Mouse (Mus musculus) midbrain, embryonic 15.5 days (tissue): Measurements from ENCODE around the gene Parva. TPM values are rescaled to one million over a fixed set of nuclear protein-coding genes. Genes with fewer than 3 reads are reported as not detected.
A peak's percentile ranks its signal among the peaks of the same experiment; 100 is the strongest.

ENCODE experiments used
- ATAC-seq: fragments of 200-750 bp; cut with Nextera tagmentation; replicated peaks from 2 replicates; pipeline ENCODE4 v1.8.0; 2017; ENCODE audit warnings: moderate TSS enrichment
- H3K27ac ChIP-seq: fragments of 300-500 bp; sonication (generic); 2 replicates; pipeline ENCODE4 v1.5.1; 2015; ENCODE audit warnings: mild to moderate bottlenecking, inconsistent platforms
- H3K27me3 ChIP-seq: fragments of 300-500 bp; sonication (generic); replicated peaks from 2 replicates; pipeline ENCODE4 v1.6.1; 2015; ENCODE audit warnings: inconsistent platforms
- H3K36me3 ChIP-seq: fragments of 300-500 bp; sonication (generic); replicated peaks from 2 replicates; pipeline ENCODE4 v1.6.1; 2015; ENCODE audit warnings: inconsistent platforms
- H3K4me1 ChIP-seq: fragments of 300-500 bp; sonication (generic); 2 replicates; pipeline ENCODE4 v1.6.1; 2015; ENCODE audit warnings: inconsistent platforms
- H3K4me2 ChIP-seq: fragments of 300-500 bp; sonication (generic); 2 replicates; pipeline ENCODE4 v1.6.1; 2015; ENCODE audit warnings: inconsistent platforms, mild to moderate bottlenecking, moderate library complexity
- H3K4me3 ChIP-seq: fragments of 300-500 bp; sonication (generic); 2 replicates; pipeline ENCODE4 v1.5.1; 2015; ENCODE audit warnings: mild to moderate bottlenecking, inconsistent platforms
- H3K9ac ChIP-seq: fragments of 300-500 bp; sonication (generic); 2 replicates; pipeline ENCODE4 v1.6.1; 2015; ENCODE audit warnings: mild to moderate bottlenecking, inconsistent platforms
- H3K9me3 ChIP-seq: fragments of 300-500 bp; sonication (generic); 2 replicates; pipeline ENCODE4 v1.6.1; 2016; ENCODE audit warnings: inconsistent platforms
- WGBS: fragments of 180-500 bp; shearing (Covaris S2); methylation state at CpG from one replicate; pipeline ENCODE4 v1.1.7; 2015; ENCODE audit warnings: mixed read lengths; 5-methylcytosine and 5-hydroxymethylcytosine counted together
- polyA plus RNA-seq: library from polyadenylated mRNA; unstranded; fragments of >200 nt; fragmentation: Nextera tagmentation; extraction: Ambion mirVana; gene quantifications from 2 replicates; pipeline ENCODE4 v1.2.1, GENCODE M21; 2015

The Parva gene
- polyA plus RNA-seq, 1 experiment from 2014 or later: 25.7 TPM

GRCm38 (mm10) chr7:112463074-112463473 is 35.8 kb downstream of the Parva start:
- no peaks in the 10 kb centered on the region for H3K27me3 ChIP-seq
- H3K4me1 ChIP-seq: peaks cover 8% of the 10 kb centered on the region
- no peak overlapping the region for H3K27ac ChIP-seq
- H3K4me2 ChIP-seq: no peak overlapping the region
- H3K9ac ChIP-seq: no peak overlapping the region
- 32% methylated on average over 2 of the region's 2 CpGs for WGBS
- no peaks in the 10 kb centered on the region for H3K36me3 ChIP-seq
- H3K9me3 ChIP-seq: no peaks in the 10 kb centered on the region
- H3K4me3 ChIP-seq: no peak overlapping the region
- no peak for ATAC-seq

- no peaks in the 10 kb centered on the region for H3K9me3 ChIP-seq
- no peaks in the 10 kb centered on the region for H3K27me3 ChIP-seq
- WGBS: 86% methylated on average over 3 of the region's 3 CpGs
- no peaks in the 10 kb centered on the region for H3K36me3 ChIP-seq
- no peak overlapping the region for H3K4me3 ChIP-seq
- no peak for ATAC-seq
- no peak overlapping the region for H3K9ac ChIP-seq
- peaks cover 10% of the 10 kb centered on the region for H3K4me1 ChIP-seq
- H3K4me2 ChIP-seq: no peak overlapping the region
- H3K27ac ChIP-seq: no peak overlapping the region
Observed at GRCm38 (mm10) chr7:112465920-112466319, 38.6 kb downstream of the Parva start.

DNA sequence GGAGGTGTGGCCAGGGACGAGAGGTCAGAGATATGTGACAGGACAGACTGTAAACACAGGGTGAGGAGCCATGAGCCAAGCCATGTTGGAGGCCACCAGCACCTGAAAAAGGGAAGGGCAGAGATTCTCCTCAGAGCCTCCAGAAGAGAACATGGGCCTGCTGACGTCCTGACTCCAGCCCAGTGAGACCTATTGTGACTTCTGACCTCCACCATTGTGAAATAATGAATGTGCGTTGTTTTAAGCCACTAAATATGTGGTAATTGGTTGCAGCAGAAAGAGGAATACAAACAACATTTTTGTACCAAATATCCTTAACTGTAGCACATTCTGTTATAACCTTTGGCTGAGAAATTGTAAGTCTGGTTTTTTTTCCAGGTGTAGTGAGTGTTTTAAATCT is 39.5 kb downstream of the Parva start:
- Histone ChIP-seq H3K36me3 (no peaks in the 10 kb centered on the region), H3K9me3 (no peaks in the 10 kb centered on the region), H3K9ac (no peak overlapping the region), H3K4me1 (peaks cover 10% of the 10 kb centered on the region), H3K4me3 (no peak overlapping the region), H3K4me2 (no peak overlapping the region), H3K27ac (no peak overlapping the region), H3K27me3 (no peaks in the 10 kb centered on the region)
- WGBS: 79% methylated on average over 3 of the region's 3 CpGs
- no peak for ATAC-seq

DNA sequence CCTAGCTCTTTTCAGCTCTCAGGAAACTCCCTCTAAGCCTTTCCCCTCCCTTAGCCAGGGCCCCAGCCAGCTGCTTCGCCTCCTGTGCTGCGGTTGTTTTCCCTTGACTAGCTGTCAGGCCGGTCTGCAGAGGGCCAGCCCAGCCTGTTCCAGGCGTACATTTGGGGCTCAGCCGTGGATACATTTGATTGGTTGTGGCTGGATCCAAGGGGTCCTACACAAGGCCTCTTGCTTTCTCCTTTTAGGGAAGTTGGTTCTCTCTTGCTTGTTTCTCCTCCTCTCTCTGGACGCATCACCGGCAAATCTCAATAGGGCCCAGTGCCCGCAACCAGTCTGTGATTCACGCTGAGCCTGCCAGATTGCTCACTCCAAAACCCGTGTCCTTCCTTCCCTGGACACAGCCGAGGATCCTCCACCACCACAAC is 40.4 kb downstream of the Parva start:
- peaks cover 11% of the 10 kb centered on the region for H3K4me1 ChIP-seq
- no peaks in the 10 kb centered on the region for H3K27me3 ChIP-seq
- H3K27ac ChIP-seq: peak overlapping the region; percentile 36; the same call in 1 of the 2 replicates
- no peak overlapping the region for H3K9ac ChIP-seq
- no peaks in the 10 kb centered on the region for H3K9me3 ChIP-seq
- H3K36me3 ChIP-seq: no peaks in the 10 kb centered on the region
- H3K4me2 ChIP-seq: no peak overlapping the region
- 10% methylated on average over 11 of the region's 11 CpGs for WGBS
- ATAC-seq: peak; percentile 54
- H3K4me3 ChIP-seq: no peak overlapping the region

DNA sequence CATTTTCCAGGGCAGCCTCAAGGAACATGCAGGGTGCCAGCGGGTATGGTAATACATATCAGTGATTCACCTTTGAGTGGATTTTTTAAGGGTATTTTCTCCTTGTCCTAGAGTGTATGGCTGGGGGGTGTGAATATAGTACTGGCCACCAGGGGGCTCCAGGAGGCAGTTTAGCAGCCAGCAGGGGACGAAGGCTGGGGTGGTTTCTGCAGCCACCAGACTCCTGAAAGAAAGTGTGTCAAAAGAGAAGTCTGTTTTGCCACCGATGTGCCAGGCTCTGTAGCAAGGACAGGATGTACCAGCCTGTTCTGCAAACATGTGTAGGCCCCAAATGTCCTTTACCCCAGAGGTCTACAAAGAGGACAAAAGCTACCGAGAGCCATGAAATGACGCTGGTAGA is 42.5 kb downstream of the Parva start:
- Histone ChIP-seq H3K27me3 (no peaks in the 10 kb centered on the region), H3K4me1 (peaks cover 23% of the 10 kb centered on the region), H3K4me3 (no peak overlapping the region), H3K4me2 (no peak overlapping the region), H3K9ac (no peak overlapping the region), H3K27ac (no peak overlapping the region), H3K9me3 (no peaks in the 10 kb centered on the region), H3K36me3 (no peaks in the 10 kb centered on the region)
- ATAC-seq: 0 out of 2 replicates have a peak, but pooled peaks have one; percentile 20
- 39% methylated on average over 5 of the region's 5 CpGs for WGBS

- Histone ChIP-seq H3K9ac (no peak overlapping the region), H3K27me3 (no peaks in the 10 kb centered on the region), H3K4me2 (no peak overlapping the region), H3K27ac (no peak overlapping the region), H3K4me3 (no peak overlapping the region), H3K4me1 (peaks cover 23% of the 10 kb centered on the region), H3K36me3 (no peaks in the 10 kb centered on the region), H3K9me3 (no peaks in the 10 kb centered on the region)
- no peak for ATAC-seq
- WGBS: 73% methylated on average over 7 of the region's 7 CpGs
Observed at GRCm38 (mm10) chr7:112471316-112471715, 44.0 kb downstream of the Parva start.

DNA sequence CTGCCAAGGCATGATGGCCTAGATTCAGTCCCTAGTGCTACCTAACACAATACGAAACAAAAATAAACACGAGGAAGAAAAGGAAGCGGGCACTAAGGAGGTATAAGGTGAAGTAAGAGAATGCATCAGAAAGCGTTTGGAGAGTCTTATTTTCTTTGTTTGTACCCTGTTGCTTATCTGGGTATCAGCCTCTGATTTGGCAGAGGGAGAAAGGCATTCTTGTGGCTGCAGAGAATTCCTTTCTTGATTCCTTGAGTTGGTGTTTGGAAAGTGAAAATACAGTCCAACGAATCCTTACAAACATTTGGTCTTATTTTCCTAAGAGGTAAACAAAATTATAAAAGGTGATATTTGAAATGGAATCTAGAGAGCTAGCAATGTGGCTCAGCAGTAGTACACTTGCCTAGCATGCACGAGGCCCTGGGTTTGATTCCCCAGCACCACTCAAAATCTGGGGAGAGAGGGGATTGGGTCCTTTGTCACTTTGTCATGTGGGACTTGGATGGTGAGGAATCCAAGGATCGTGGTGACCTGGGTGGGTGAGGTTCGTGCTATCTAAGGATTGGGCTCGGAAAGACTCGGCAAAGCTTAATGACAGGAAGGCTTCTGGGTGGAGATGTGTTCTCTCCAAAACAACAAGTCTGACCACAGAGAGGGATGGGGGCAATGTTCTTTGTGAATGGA is 44.9 kb downstream of the Parva start:
- H3K9me3 ChIP-seq: no peaks in the 10 kb centered on the region
- no peaks in the 10 kb centered on the region for H3K27me3 ChIP-seq
- H3K4me2 ChIP-seq: no peak overlapping the region
- no peak overlapping the region for H3K9ac ChIP-seq
- H3K36me3 ChIP-seq: no peaks in the 10 kb centered on the region
- no peak for ATAC-seq
- WGBS: 82% methylated on average over 10 of the region's 10 CpGs
- H3K27ac ChIP-seq: no peak overlapping the region
- H3K4me3 ChIP-seq: no peak overlapping the region
- peaks cover 23% of the 10 kb centered on the region for H3K4me1 ChIP-seq

- H3K36me3 ChIP-seq: no peaks in the 10 kb centered on the region
- no peak overlapping the region for H3K4me2 ChIP-seq
- H3K4me1 ChIP-seq: peaks cover 18% of the 10 kb centered on the region
- no peak overlapping the region for H3K4me3 ChIP-seq
- no peaks in the 10 kb centered on the region for H3K27me3 ChIP-seq
- no peak for ATAC-seq
- 65% methylated on average over 9 of the region's 9 CpGs for WGBS
- no peaks in the 10 kb centered on the region for H3K9me3 ChIP-seq
- no peak overlapping the region for H3K27ac ChIP-seq
- no peak overlapping the region for H3K9ac ChIP-seq
Observed at GRCm38 (mm10) chr7:112472708-112473281, 45.5 kb downstream of the Parva start.

DNA sequence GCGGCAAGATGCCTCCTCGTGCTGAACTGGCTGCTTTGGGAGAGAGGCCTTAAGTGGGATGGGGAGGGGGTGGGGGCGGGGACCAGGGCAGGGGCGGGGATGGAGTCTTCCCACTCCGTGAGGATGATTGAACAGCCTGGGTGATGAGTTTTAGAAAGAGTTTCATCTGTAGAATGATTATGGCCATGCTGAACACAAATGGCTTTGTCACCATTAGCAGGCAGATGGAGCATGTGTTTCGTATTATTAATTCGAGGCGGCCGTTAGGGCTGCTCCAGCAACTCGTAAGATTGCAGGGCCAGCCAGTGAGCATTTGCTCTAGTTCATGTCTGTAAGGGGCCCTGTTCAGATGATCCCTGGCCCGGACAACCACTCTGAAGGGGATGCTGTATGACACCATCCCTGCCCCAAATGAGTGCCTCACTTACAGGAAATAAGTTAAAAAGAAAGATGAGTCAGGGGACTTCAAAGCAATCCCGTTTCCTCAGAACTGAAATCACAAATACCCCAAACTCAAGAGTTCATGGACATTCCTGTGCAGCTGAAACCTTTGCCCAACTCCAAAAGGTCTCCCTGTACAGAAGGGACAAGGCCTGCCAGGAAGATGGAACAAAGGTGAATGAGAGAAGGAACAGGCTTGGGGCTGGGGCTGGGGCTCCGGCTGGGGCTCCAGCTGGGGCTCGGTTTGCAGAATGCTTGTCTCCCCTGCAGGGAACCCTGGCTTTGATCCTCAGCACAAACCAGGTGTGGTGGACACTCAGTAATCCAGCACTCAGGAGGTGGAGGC is 46.5 kb downstream of the Parva start:
- H3K4me2 ChIP-seq: no peak overlapping the region
- H3K4me1 ChIP-seq: peaks cover 13% of the 10 kb centered on the region; the same call in 1 of the 2 replicates
- H3K27ac ChIP-seq: no peak overlapping the region
- no peak overlapping the region for H3K9ac ChIP-seq
- no peaks in the 10 kb centered on the region for H3K27me3 ChIP-seq
- no peak for ATAC-seq
- H3K4me3 ChIP-seq: no peak overlapping the region
- 23% methylated on average over 14 of the region's 14 CpGs for WGBS
- no peaks in the 10 kb centered on the region for H3K9me3 ChIP-seq
- no peaks in the 10 kb centered on the region for H3K36me3 ChIP-seq

- no peak overlapping the region for H3K4me2 ChIP-seq
- ATAC-seq: no peak
- no peak overlapping the region for H3K27ac ChIP-seq
- H3K4me3 ChIP-seq: no peak overlapping the region
- no peaks in the 10 kb centered on the region for H3K27me3 ChIP-seq
- no peaks in the 10 kb centered on the region for H3K9me3 ChIP-seq
- H3K36me3 ChIP-seq: no peaks in the 10 kb centered on the region
- H3K9ac ChIP-seq: no peak overlapping the region
- 65% methylated on average over 6 of the region's 6 CpGs for WGBS
- peaks cover 7% of the 10 kb centered on the region; the same call in 1 of the 2 replicates for H3K4me1 ChIP-seq
Observed at GRCm38 (mm10) chr7:112479116-112479515, 51.8 kb downstream of the Parva start.

DNA sequence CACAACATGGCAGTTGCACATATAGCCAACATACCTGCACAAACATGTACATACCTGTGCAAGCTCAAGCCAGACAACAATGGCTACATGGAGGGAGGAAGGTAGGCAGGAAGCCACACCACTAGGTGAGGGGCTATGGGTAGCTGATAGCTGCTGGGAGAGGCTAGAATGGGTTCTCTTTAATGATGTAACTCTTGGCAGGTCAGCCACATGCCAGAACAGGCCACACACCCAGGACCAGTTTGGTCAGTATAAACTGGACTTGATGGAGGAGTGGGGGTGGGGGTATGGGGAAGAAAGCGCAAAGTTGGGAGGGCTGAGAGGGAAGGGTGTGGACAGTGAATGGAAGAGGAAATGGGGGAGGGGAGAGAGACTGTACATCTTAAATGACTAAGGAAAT is 53.7 kb downstream of the Parva start:
- Histone ChIP-seq H3K4me2 (no peak overlapping the region), H3K27ac (no peak overlapping the region), H3K9ac (no peak overlapping the region), H3K4me1 (peaks cover 6% of the 10 kb centered on the region; the same call in 1 of the 2 replicates), H3K36me3 (no peaks in the 10 kb centered on the region), H3K4me3 (no peak overlapping the region), H3K27me3 (no peaks in the 10 kb centered on the region), H3K9me3 (no peaks in the 10 kb centered on the region)
- no peak for ATAC-seq
- 97% methylated on average over 1 of the region's 1 CpGs for WGBS

DNA sequence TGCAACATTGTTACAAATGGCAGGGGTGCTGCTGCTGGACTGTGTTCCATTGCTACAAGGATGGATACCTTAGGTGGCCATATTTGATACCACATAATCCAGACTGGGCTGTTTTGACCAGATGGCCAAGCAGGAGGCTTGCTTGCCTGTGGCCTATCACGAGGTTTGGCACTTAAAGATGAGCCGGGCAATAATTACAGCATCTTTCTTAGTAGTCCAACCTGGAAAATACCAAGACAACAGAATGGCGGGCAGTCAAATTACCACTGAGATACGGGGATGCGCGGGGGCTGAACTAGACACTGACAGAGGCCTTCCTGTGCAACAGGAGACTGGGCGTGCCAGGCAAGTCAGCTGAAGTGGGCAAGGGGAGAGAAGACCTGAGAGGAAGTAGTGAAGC is 55.3 kb downstream of the Parva start:
- H3K4me2 ChIP-seq: no peak overlapping the region
- no peak overlapping the region for H3K9ac ChIP-seq
- no peaks in the 10 kb centered on the region for H3K36me3 ChIP-seq
- no peak for ATAC-seq
- H3K4me3 ChIP-seq: no peak overlapping the region
- H3K4me1 ChIP-seq: peaks cover 6% of the 10 kb centered on the region; the same call in 1 of the 2 replicates
- WGBS: 88% methylated on average over 7 of the region's 7 CpGs
- no peaks in the 10 kb centered on the region for H3K9me3 ChIP-seq
- H3K27ac ChIP-seq: no peak overlapping the region
- no peaks in the 10 kb centered on the region for H3K27me3 ChIP-seq
